Mouse (Mus musculus): ENCODE results near the gene Crabp2.

- TF ChIP-seq GABPA (IDR thresholded peaks at IDR 0.05; ENCODE audit: low read depth, low read length) = no peak
- no peak for TF ChIP-seq GATA1 (IDR thresholded peaks at IDR 0.05; ENCODE audit: low read depth, low read length)
- TF ChIP-seq MAZ (IDR thresholded peaks at IDR 0.05; ENCODE audit: low read depth, low read length) = no peak
- no peak for TF ChIP-seq CTCF (IDR thresholded peaks at IDR 0.05 in 2 of 3, conservative IDR thresholded peaks at IDR 0.05 in 1 of 3; ENCODE audit: control insufficient read depth in 1 of 3, insufficient read depth in 1 of 3, low read depth in 2 of 3, low read length in 3 of 3, poor library complexity in 1 of 3, severe bottlenecking in 1 of 3)
- TF ChIP-seq MXI1 (IDR thresholded peaks at IDR 0.05; ENCODE audit: low read depth, low read length) = no peak
- no peak for TF ChIP-seq POLR2A (IDR thresholded peaks at IDR 0.05; ENCODE audit: control insufficient read depth in 1 of 2, insufficient read depth in 1 of 2, low read depth in 1 of 2, low read length in 2 of 2, poor library complexity in 1 of 2)
- no peak for TF ChIP-seq NELFE (IDR thresholded peaks at IDR 0.05; ENCODE audit: low read depth, low read length)
- TF ChIP-seq EP300 (IDR thresholded peaks at IDR 0.05; ENCODE audit: low read depth in 1 of 2, low read length in 2 of 2) = no peak
- TF ChIP-seq MEF2A (IDR thresholded peaks at IDR 0.05; ENCODE audit: extremely low read depth, insufficient replicate concordance, low read depth, low read length, poor library complexity, severe bottlenecking) = no peak
- TF ChIP-seq CHD2 (IDR thresholded peaks at IDR 0.05; ENCODE audit: low read length) = no peak
Measured at GRCm38 (mm10) chr3:87989935-87990334, 41.5 kb downstream of the Crabp2 start.
